Mouse (Mus musculus) bone marrow, adult 2 months (tissue): ENCODE measurements around the gene Myl3.

Experiments used
- CTCF ChIP-seq: fragments of 200-500 bp; IDR thresholded peaks from 2 replicates; pipeline ENCODE4 v1.5.1; 2011; ENCODE audit warnings: low read length, control low read depth; ENCODE audit not compliant: control insufficient read depth, insufficient read depth
- POLR2A ChIP-seq: fragments of 200-500 bp; IDR thresholded peaks from 2 replicates; pipeline ENCODE4 v1.6.1; 2011; ENCODE audit warnings: low read depth, mild to moderate bottlenecking, control low read depth, low read length, borderline replicate concordance; ENCODE audit not compliant: control insufficient read depth

DNA sequence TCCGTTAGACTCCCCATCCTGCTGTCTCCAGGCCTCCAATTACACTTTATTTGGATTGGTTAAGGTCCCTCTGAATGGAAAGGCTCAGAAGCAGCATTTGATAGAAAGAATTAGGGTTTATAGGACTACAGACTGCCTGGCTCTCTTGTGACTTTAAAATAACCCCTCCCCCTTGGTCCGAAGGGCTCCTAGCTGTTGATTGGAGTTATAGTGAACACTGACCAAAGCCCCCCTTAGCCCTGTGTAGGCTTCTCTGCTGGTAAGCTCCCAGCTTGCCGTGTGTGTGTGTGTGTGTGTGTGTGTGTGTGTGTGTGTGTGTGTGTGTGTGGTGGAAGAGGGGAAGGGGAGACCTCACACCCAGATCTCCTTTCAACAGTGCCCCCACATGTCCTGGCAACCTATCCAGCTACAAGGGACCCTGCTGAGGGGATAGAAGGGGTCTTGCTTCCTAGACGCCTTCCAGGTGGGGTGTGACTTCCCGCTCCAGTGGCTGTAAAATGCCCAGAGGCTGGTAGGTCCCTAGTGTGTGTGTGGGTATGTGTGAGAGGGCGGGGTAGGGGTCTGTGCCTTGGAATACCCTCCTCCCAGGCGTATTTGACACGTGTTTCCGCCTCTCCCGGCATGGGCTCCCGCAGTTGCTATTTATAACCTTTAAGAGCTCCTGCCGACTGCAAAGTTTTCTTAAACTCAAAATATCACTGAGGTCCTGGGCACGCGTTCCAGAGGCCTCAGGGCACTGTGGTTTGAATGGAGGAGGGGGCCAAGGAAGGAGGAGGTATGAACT lies 8.9 kb downstream of the Myl3 start:
- TF ChIP-seq CTCF (no peak), POLR2A (no peak)
